In the genomic region with DNA sequence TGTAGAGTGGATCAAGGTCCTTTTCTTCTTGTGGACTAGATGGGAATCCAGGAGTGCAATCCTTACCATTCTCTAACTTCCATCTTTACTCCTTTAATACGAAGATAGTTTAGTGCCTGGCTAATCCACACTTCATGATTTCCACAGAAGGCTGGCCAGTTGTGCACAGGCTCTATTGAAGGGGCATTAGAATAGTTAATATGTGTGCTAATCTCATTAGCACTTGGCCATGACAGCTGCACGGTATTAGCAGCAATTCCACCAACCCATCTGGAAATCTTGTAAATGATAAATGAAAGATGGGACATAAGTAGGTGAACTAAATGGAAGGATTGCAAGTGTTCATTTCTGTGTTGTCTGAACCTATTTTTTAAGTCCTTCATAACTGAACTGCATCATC, we compare ENCODE assay signal across 21 mouse cellular contexts.
DNase-seq lines count a peak whose midpoint lies in the region; ATAC-seq lines count a peak whose summit lies in the region.
"Had no signal": no experiment of that assay in that cellular context is flagged by ENCODE, and none has a peak within 500 bp of the region (broad histone marks: within the 10 kb centered on the region; RNA-seq: fewer than 3 reads in every experiment).

No protein-coding gene starts in this region.

- no peak overlapping the region for H3K4me2 ChIP-seq in hindbrain, embryonic 16.5 days (ENCODE audit: low read length)
- no peak overlapping the region for H3K4me2 ChIP-seq in hindbrain, embryonic 14.5 days (replicated peaks)
- H3K4me2 ChIP-seq in midbrain, embryonic 12.5 days (replicated peaks): no peak overlapping the region
- H3K4me2 ChIP-seq in midbrain, embryonic 16.5 days (ENCODE audit: low read length): no peak overlapping the region
- H3K4me2 ChIP-seq: embryonic facial prominence, embryonic 13.5 days; embryonic facial prominence, embryonic 15.5 days; forebrain, embryonic 12.5 days had no signal

- no peaks in the 10 kb centered on the region for H3K27me3 ChIP-seq in hindbrain, embryonic 16.5 days (replicated peaks; ENCODE audit: control insufficient read depth, insufficient read depth, low read length)
- no peaks in the 10 kb centered on the region for H3K27me3 ChIP-seq in hindbrain, embryonic 14.5 days (ENCODE audit: control insufficient read depth, insufficient read depth, low read length)
- H3K27me3 ChIP-seq in midbrain, embryonic 12.5 days: no peaks in the 10 kb centered on the region
- no peaks in the 10 kb centered on the region for H3K27me3 ChIP-seq in midbrain, embryonic 16.5 days (ENCODE audit: control insufficient read depth, insufficient read depth, low read depth, low read length)
- H3K27me3 ChIP-seq: embryonic facial prominence, embryonic 13.5 days; embryonic facial prominence, embryonic 15.5 days; forebrain, embryonic 12.5 days had no signal

- no peak overlapping the region for H3K27ac ChIP-seq in hindbrain, embryonic 16.5 days (ENCODE audit: low read depth, low read length)
- no peak overlapping the region for H3K27ac ChIP-seq in hindbrain, embryonic 14.5 days
- H3K27ac ChIP-seq in midbrain, embryonic 12.5 days (replicated peaks): no peak overlapping the region
- H3K27ac ChIP-seq in midbrain, embryonic 16.5 days (ENCODE audit: low read length): no peak overlapping the region
- H3K27ac ChIP-seq: embryonic facial prominence, embryonic 13.5 days; embryonic facial prominence, embryonic 15.5 days; forebrain, embryonic 10.5 days; forebrain, embryonic 12.5 days had no signal

- no peaks in the 10 kb centered on the region for H3K4me1 ChIP-seq in hindbrain, embryonic 16.5 days (ENCODE audit: control insufficient read depth, insufficient read depth, low read depth, low read length)
- H3K4me1 ChIP-seq in hindbrain, embryonic 14.5 days (replicated peaks; ENCODE audit: control insufficient read depth, insufficient read depth, low read length): no peaks in the 10 kb centered on the region
- no peaks in the 10 kb centered on the region for H3K4me1 ChIP-seq in midbrain, embryonic 12.5 days
- H3K4me1 ChIP-seq in midbrain, embryonic 16.5 days (ENCODE audit: control insufficient read depth, insufficient read depth, low read length): no peaks in the 10 kb centered on the region
- H3K4me1 ChIP-seq: embryonic facial prominence, embryonic 13.5 days; embryonic facial prominence, embryonic 15.5 days; forebrain, embryonic 10.5 days; forebrain, embryonic 12.5 days had no signal

- no peak for DNase-seq in hindbrain, embryonic 14.5 days (ENCODE audit: low spot score)
- DNase-seq: adrenal gland, adult 2 months; adrenal gland, postnatal 10 days; adrenal gland, postnatal 25 days; cerebellum, adult 11 months; cerebellum, adult 18-20 months; cerebellum, adult 8-10 months; cerebellum, adult 9-11 months; cerebellum, postnatal 14 days; cerebellum, postnatal 36 days; embryo, embryonic 11 days had no signal

- 67% methylated on average over 2 of the region's 2 CpGs for WGBS in hindbrain, embryonic 16.5 days
- WGBS in hindbrain, embryonic 14.5 days: 63% methylated on average over 2 of the region's 2 CpGs
- 21% methylated on average over 2 of the region's 2 CpGs for WGBS in midbrain, embryonic 12.5 days
- 28% methylated on average over 2 of the region's 2 CpGs for WGBS in midbrain, embryonic 16.5 days

- H3K36me3 ChIP-seq in hindbrain, embryonic 16.5 days (ENCODE audit: control insufficient read depth, insufficient read depth, low read length): no peaks in the 10 kb centered on the region
- no peaks in the 10 kb centered on the region for H3K36me3 ChIP-seq in hindbrain, embryonic 14.5 days (replicated peaks; ENCODE audit: control insufficient read depth, insufficient read depth)
- H3K36me3 ChIP-seq in midbrain, embryonic 12.5 days: no peaks in the 10 kb centered on the region
- no peaks in the 10 kb centered on the region for H3K36me3 ChIP-seq in midbrain, embryonic 16.5 days (ENCODE audit: control insufficient read depth, insufficient read depth, low read length)
- H3K36me3 ChIP-seq: embryonic facial prominence, embryonic 13.5 days; embryonic facial prominence, embryonic 15.5 days; forebrain, embryonic 10.5 days; forebrain, embryonic 12.5 days had no signal

- ATAC-seq in hindbrain, embryonic 16.5 days: 0 out of 2 replicates have a peak, but pooled peaks have one; percentile 48
- ATAC-seq in hindbrain, embryonic 14.5 days (ENCODE audit: low FRiP score): no peak
- ATAC-seq in midbrain, embryonic 12.5 days (ENCODE audit: low FRiP score, low read depth): peak; percentile 68
- ATAC-seq in midbrain, embryonic 16.5 days: no peak
- ATAC-seq: forebrain, embryonic 14.5 days; forebrain, embryonic 16.5 days had no signal

- no peak overlapping the region for H3K9ac ChIP-seq in hindbrain, embryonic 16.5 days (ENCODE audit: low read depth, low read length)
- no peak overlapping the region for H3K9ac ChIP-seq in hindbrain, embryonic 14.5 days
- no peak overlapping the region for H3K9ac ChIP-seq in midbrain, embryonic 12.5 days (replicated peaks)
- no peak overlapping the region for H3K9ac ChIP-seq in midbrain, embryonic 16.5 days (ENCODE audit: low read depth, low read length)
- H3K9ac ChIP-seq: embryonic facial prominence, embryonic 13.5 days; embryonic facial prominence, embryonic 15.5 days; forebrain, embryonic 12.5 days had no signal

- no peak overlapping the region for H3K4me3 ChIP-seq in hindbrain, embryonic 16.5 days (ENCODE audit: low read length)
- H3K4me3 ChIP-seq in hindbrain, embryonic 14.5 days (replicated peaks; ENCODE audit: low read length): no peak overlapping the region
- no peak overlapping the region for H3K4me3 ChIP-seq in midbrain, embryonic 12.5 days
- H3K4me3 ChIP-seq in midbrain, embryonic 16.5 days (ENCODE audit: low read depth, low read length): no peak overlapping the region
- H3K4me3 ChIP-seq: embryonic facial prominence, embryonic 13.5 days; embryonic facial prominence, embryonic 15.5 days; erythroblast, embryonic 14.5 days; forebrain, embryonic 10.5 days; forebrain, embryonic 12.5 days had no signal

- H3K9me3 ChIP-seq in hindbrain, embryonic 16.5 days (ENCODE audit: control insufficient read depth, low read length): no peaks in the 10 kb centered on the region
- H3K9me3 ChIP-seq in hindbrain, embryonic 14.5 days (ENCODE audit: control insufficient read depth, low read length): no peaks in the 10 kb centered on the region
- no peaks in the 10 kb centered on the region for H3K9me3 ChIP-seq in midbrain, embryonic 12.5 days
- H3K9me3 ChIP-seq in midbrain, embryonic 16.5 days (replicated peaks; ENCODE audit: control insufficient read depth, low read length, poor library complexity, severe bottlenecking): no peaks in the 10 kb centered on the region
- H3K9me3 ChIP-seq: embryonic facial prominence, embryonic 13.5 days; embryonic facial prominence, embryonic 15.5 days; forebrain, embryonic 10.5 days; forebrain, embryonic 12.5 days had no signal

Comparison
In these comparisons a context has a peak if more than half of its experiments do, and no peak if none do; other contexts are left out.
1. ATAC-seq: peak in hindbrain, embryonic 16.5 days (single experiment) and midbrain, embryonic 12.5 days (single experiment); none in hindbrain, embryonic 14.5 days (single experiment) and midbrain, embryonic 16.5 days (single experiment).